Mouse (Mus musculus) A20 (cell line): ENCODE measurements around the gene Crybg3.

Source experiments
- DNase-seq: peaks from one replicate; pipeline ENCODE4 v3.0.0-alpha.2; 2011; ENCODE audit warnings: low read depth, low spot score

Crybg3 gene

GRCm38 (mm10) chr16:59600311-59601251, at the start of gene Crybg3:
Gene Crybg3, minus strand, starts transcription at chr16:59600979.
- DNase-seq, result peak; percentile 82

- DNase-seq, result no peak
Observed at GRCm38 (mm10) chr16:59643766-59644165, 43.0 kb upstream of the Crybg3 start.

DNA sequence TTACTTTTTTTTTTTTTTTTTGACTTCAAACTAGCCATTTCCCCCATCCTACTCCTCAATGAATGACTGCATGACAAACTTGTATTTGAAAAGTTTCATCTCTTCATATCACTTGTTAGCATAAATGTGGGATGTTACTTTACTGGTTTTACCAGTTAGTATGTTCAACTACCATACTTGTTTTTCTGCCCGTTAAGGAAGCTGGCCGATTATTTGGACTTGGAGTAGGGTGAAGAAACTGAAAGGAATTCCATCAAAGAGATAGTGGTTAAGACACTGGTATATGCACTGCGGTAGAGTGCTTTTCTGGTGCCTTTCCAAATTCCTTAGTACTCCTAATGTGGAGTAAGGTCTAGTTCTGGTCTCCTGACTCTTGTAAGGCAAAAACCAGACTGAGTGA, 39.2 kb upstream of the Crybg3 start:
- peak; percentile 5 for DNase-seq

DNA sequence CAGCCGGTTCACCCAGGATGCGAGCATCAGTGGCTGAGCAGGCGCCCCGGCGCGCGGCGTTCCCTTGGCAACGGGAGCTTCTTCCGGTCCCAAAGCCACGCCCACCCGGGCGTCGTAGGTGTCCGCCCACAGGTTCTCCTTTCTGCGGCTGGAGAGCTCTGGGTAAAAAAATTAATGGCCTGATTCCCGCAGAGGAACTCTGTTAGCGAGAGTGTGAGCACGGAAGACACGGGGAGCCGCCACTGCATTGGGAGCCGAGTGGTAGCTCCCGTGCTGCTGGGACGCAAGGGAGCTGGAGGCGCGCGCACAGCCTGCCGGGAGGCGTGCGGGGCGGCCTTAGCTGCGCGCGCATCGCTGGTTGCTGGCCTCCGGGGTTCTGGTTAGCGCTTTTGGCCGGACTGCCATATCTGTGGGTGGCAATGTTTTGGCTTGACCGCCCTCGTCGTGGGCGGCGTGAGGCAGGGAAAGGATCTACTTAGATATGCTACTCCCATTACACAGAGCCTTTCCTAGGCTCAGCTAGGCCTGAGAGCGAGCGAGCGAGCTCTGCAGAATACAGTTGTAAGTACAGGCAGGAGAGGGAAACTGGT, 38.4 kb upstream of the Crybg3 start, which contains the start of gene Arl6:
Gene Arl6 (minus strand): TSS at position 290 of the 590 bp plus-strand sequence.
- DNase-seq, result peak; percentile 97

- no peak for DNase-seq
Observed at GRCm38 (mm10) chr16:59634598-59634997, 33.8 kb upstream of the Crybg3 start.

DNA sequence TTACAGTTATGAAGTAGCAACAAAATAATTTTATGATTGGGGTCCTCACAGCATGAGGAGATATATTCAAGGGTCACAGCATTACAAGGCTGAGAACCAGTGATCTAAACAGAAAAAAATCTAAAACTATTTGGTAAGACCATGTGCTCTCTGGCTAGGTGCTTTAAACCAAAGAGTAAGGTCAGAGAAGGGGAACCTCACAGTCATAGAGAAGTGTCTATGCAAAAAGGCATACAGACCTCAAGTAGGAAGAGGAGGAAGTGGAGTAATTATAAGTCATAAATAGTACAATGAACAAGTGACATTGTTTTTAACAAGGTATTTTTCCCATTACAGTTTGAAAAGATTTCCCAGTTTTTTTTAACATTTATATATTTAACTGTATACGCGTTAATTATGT, 20.8 kb upstream of the Crybg3 start:
- DNase-seq, result no peak

DNA sequence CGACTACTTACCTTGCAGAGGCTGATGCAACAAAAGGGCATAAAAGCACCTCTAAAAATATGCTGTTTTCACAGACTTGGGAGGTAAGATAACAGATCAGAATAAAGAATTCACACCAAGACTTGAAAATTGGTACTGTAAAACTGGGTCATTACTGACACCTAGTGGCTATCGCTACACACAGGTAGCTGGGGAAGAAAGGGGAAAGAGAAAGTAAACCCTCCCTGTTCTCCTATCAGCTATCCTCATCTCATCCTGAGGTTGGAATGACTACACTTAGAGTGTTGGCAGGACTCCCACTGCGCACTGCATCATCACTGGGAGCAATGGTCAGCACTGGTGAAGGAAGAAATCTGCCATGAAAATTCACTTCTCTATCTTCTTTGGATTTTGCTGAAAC, 16.4 kb upstream of the Crybg3 start:
- peak; percentile 69 for DNase-seq

- no peak for DNase-seq
Observed at GRCm38 (mm10) chr16:59615675-59616074, 14.9 kb upstream of the Crybg3 start.

DNA sequence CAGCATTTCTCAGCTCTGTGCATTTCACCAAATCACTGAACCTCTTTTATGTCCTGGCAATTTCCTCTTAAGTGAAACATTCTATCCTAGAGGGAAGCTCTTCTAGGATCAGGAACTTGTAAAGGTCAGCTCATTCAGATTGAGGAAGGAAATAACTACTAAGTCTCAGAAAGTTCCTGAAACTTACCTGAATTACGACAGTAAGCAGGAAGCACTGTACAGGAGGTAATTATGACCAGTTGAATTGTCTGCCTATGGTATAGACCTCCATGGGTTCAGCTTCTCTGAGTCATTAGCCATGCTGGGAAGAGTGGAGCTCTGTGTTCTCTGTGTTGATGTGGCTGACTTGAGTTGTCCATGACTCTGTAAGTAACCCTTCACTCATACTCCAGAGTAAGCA, 10.0 kb upstream of the Crybg3 start:
- DNase-seq, result no peak

DNA sequence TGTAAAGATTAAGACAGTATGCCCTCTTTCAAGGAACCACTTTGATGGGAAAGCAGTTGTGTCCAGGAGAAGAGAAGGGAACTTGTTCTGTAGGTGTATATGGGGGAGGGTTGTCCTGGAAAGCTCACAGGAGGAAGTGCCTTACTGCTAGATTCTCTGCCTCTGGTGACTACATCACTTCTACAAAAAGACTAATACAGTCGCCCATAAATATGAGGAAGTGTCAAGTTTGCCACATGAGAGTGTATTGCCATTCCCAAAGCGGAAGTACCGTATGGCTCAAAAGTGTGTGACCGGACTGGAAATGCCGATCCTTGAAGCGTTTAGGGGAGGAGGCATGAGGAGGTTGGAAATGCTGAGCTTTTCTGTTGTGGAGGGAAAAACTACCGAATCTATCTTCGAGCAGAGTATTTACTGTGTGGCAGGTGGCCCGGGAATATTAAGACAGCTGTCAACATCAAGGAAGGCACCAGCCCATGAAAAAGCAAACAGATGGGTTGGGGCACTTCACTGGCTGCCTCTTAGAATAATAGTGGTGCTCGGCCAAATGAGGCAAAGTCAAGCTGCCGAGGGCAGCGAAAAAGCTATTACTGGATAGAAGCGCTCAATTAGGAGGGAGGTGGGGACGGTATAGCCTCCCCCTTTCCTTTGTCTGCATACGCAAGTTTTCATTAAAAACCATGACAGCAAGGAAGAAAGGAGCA, 3.5 kb upstream of the Crybg3 start:
- DNase-seq, result peak; percentile 78

DNA sequence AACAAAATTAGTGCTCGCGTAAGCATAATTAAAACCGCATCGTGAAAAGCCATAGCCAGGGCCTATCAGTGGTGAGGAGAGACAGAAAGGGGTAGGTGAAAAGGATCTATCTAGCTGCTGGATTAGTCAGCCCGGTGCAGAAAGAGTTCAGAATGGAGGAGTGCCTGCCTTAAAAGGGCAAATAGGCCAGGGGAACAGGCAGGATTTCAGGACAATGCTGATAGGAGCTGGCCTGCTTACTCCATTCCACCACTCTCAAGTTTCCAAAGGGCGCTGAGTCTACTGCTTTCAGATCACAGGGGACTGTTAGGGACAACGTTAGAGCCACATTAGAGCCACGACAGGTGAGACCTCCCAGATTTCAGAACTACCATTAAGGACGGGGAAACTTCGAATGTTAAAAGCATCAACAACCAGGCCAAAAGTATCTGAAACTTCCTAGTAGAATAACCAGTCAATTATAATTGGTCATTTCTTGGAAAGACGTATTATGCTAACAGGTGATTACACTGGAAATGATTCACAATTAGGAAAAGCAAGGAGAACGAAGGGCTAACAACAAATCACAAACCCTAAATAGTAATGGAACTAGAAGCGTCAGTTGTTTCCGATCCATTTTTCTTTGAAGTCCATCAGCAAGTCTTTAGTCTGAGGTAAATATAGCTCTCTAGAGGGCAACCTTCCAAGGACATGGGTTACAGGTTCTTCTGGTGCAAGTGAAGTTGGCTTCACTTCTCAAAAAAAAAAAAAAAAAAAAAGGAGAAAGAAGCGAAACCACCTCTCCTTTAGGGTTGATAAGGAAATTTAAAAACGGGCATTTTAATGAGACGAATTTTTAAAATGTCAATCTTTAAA, 1.1 kb downstream of the Crybg3 start:
- no peak for DNase-seq

DNA sequence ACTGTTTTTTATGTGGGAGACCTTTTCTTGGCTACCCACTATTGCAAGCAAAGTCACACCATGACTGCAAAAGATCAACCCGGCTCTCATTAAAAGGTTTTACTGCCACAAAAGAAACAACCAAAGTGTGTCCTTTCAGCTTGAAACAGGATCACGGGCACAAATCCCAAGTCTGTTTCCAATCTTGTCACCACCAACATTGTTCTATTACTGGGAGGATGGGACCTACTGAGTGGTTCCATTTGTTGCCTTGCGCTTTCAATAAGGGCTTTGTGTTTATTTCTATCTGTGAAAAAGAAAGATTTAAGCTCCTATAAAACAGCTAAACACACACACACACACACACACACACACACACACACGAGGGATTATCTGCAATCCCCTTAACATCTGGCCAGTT, 1.8 kb downstream of the Crybg3 start:
- no peak for DNase-seq

DNA sequence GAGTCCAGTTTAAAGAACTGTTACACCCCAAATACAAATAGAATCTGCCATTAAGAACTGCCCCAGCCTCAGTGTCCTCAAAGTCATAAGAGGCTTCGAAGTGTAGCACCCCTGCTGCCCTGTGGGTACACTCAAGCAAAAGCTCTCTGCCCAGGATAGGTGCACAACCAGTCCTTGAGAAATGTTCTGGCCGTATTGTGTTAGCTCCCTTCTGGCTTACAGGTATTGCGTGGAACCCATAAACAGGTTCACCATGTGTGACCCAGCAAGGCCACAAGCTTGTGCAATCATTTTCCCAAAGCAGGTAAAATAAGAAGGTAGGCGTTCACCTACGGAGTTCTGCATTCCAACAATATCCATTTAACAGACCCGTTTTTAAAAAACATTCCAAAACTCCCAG, 3.5 kb downstream of the Crybg3 start:
- no peak for DNase-seq

- DNase-seq, result no peak
Observed at GRCm38 (mm10) chr16:59594714-59595113, 6.1 kb downstream of the Crybg3 start.

- DNase-seq, result no peak
Observed at GRCm38 (mm10) chr16:59590790-59591189, 10.0 kb downstream of the Crybg3 start.

- no peak for DNase-seq
Observed at GRCm38 (mm10) chr16:59588351-59589025, 12.3 kb downstream of the Crybg3 start.

- no peak for DNase-seq
Observed at GRCm38 (mm10) chr16:59587816-59588215, 13.0 kb downstream of the Crybg3 start.

DNA sequence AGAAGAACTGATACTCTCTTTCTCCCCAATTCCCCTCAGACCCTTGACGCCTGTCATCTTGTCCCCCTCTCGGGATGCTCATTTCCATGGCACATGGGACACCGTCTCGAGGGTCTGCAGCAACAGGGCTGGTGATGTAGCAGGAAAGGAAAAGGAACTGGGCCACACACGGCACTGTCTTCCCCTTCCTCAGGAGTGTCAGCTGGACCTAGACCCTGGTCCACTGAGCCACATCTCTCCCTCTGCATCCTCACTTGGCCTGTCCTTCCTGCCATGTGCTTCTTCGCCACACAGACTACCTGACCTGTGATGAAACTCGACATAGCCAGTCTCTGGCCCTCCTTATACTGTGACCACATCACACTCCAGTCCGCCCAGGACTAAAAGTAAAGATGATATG, 13.9 kb downstream of the Crybg3 start:
- DNase-seq, result no peak

GRCm38 (mm10) chr16:59586276-59586675, 14.5 kb downstream of the Crybg3 start:
- DNase-seq, result no peak

GRCm38 (mm10) chr16:59585706-59586244, 15.0 kb downstream of the Crybg3 start:
- DNase-seq, result no peak

GRCm38 (mm10) chr16:59583515-59583914, 17.3 kb downstream of the Crybg3 start:
- no peak for DNase-seq
